Mouse (Mus musculus) hindbrain, embryonic 12.5 days (tissue): ENCODE measurements around the gene Llgl1. TPM values are rescaled to one million over a fixed set of nuclear protein-coding genes. Genes with fewer than 3 reads are reported as not detected.

Experiments used
- ATAC-seq: fragments of 200-750 bp; cut with Nextera tagmentation; 2 replicates; pipeline ENCODE4 v1.8.0; 2017; ENCODE audit warnings: moderate TSS enrichment; ENCODE audit not compliant: low FRiP score
- H3K27ac ChIP-seq: fragments of 300-500 bp; sonication (generic); 2 replicates; pipeline ENCODE4 v1.5.1; 2016; ENCODE audit warnings: mild to moderate bottlenecking
- H3K27me3 ChIP-seq: fragments of 300-500 bp; sonication (generic); 2 replicates; pipeline ENCODE4 v1.6.1; 2016; ENCODE audit warnings: mild to moderate bottlenecking
- H3K36me3 ChIP-seq: fragments of 300-500 bp; sonication (generic); 2 replicates; pipeline ENCODE4 v1.6.1; 2016; ENCODE audit warnings: mild to moderate bottlenecking
- H3K4me1 ChIP-seq: fragments of 300-500 bp; sonication (generic); 2 replicates; pipeline ENCODE4 v1.6.1; 2016
- H3K4me2 ChIP-seq: fragments of 300-500 bp; sonication (generic); replicated peaks from 2 replicates; pipeline ENCODE4 v1.6.1; 2016; ENCODE audit warnings: mild to moderate bottlenecking
- H3K4me3 ChIP-seq: fragments of 300-500 bp; sonication (generic); 2 replicates; pipeline ENCODE4 v1.5.1; 2016; ENCODE audit warnings: mild to moderate bottlenecking
- H3K9ac ChIP-seq: fragments of 300-500 bp; sonication (generic); 2 replicates; pipeline ENCODE4 v1.6.1; 2016; ENCODE audit warnings: mild to moderate bottlenecking, moderate library complexity
- H3K9me3 ChIP-seq: fragments of 300-500 bp; sonication (generic); replicated peaks from 2 replicates; pipeline ENCODE4 v1.6.1; 2016; ENCODE audit warnings: mild to moderate bottlenecking
- WGBS: fragments of 180-500 bp; shearing (Covaris S2); methylation state at CpG from one replicate; pipeline ENCODE4 v1.1.7; 2016; 5-methylcytosine and 5-hydroxymethylcytosine counted together
- polyA plus RNA-seq: library from polyadenylated mRNA; unstranded; fragments of >200 nt; fragmentation: Nextera tagmentation; extraction: Ambion mirVana; gene quantifications from 2 replicates; pipeline ENCODE4 v1.2.1, GENCODE M21; 2016

Gene Llgl1
- polyA plus RNA-seq, 1 experiment from 2014 or later: 113 TPM

- Histone ChIP-seq H3K27ac (no peak overlapping the region), H3K9me3 (no peaks in the 10 kb centered on the region), H3K27me3 (no peaks in the 10 kb centered on the region), H3K4me1 (peaks cover 13% of the 10 kb centered on the region), H3K4me3 (no peak overlapping the region), H3K36me3 (peaks cover 90% of the 10 kb centered on the region), H3K4me2 (no peak overlapping the region), H3K9ac (no peak overlapping the region)
- no peak for ATAC-seq
- WGBS: 70% methylated on average over 3 of the region's 3 CpGs
These were observed 8.1 kb downstream of the Llgl1 start for GRCm38 (mm10) chr11:60707672-60708071.

- peaks cover 95% of the 10 kb centered on the region for H3K36me3 ChIP-seq
- H3K27me3 ChIP-seq: no peaks in the 10 kb centered on the region
- no peak overlapping the region for H3K27ac ChIP-seq
- no peak overlapping the region for H3K4me3 ChIP-seq
- no peak overlapping the region for H3K9ac ChIP-seq
- no peaks in the 10 kb centered on the region for H3K9me3 ChIP-seq
- WGBS: 91% methylated on average over 10 of the region's 10 CpGs
- H3K4me2 ChIP-seq: no peak overlapping the region
- ATAC-seq: no peak
- H3K4me1 ChIP-seq: peaks cover 4% of the 10 kb centered on the region
These were observed 9.1 kb downstream of the Llgl1 start for GRCm38 (mm10) chr11:60708631-60709030.

- 93% methylated on average over 45 of the region's 45 CpGs for WGBS
- ATAC-seq: no peak
- Histone ChIP-seq H3K36me3 (peaks cover 99% of the 10 kb centered on the region), H3K9me3 (no peaks in the 10 kb centered on the region), H3K4me3 (no peak overlapping the region), H3K27me3 (no peaks in the 10 kb centered on the region), H3K27ac (no peak overlapping the region), H3K9ac (no peak overlapping the region), H3K4me1 (no peaks in the 10 kb centered on the region), H3K4me2 (no peak overlapping the region)
These were observed 10.2 kb downstream of the Llgl1 start for GRCm38 (mm10) chr11:60709481-60710465.

- no peak overlapping the region for H3K9ac ChIP-seq
- no peaks in the 10 kb centered on the region for H3K27me3 ChIP-seq
- H3K9me3 ChIP-seq: no peaks in the 10 kb centered on the region
- no peak overlapping the region for H3K4me2 ChIP-seq
- H3K4me3 ChIP-seq: no peak overlapping the region
- H3K36me3 ChIP-seq: peaks cover 99% of the 10 kb centered on the region
- 97% methylated on average over 17 of the region's 17 CpGs for WGBS
- ATAC-seq: no peak
- no peak overlapping the region for H3K27ac ChIP-seq
- H3K4me1 ChIP-seq: no peaks in the 10 kb centered on the region
These were observed 11.7 kb downstream of the Llgl1 start for GRCm38 (mm10) chr11:60711218-60711617.

- Histone ChIP-seq H3K4me2 (no peak overlapping the region), H3K4me1 (no peaks in the 10 kb centered on the region), H3K36me3 (peaks cover 99% of the 10 kb centered on the region), H3K4me3 (no peak overlapping the region), H3K27me3 (no peaks in the 10 kb centered on the region), H3K9ac (no peak overlapping the region), H3K27ac (no peak overlapping the region), H3K9me3 (no peaks in the 10 kb centered on the region)
- WGBS: 93% methylated on average over 18 of the region's 18 CpGs
- ATAC-seq: no peak
These were observed 12.5 kb downstream of the Llgl1 start for GRCm38 (mm10) chr11:60712040-60712439.

- H3K4me3 ChIP-seq: no peak overlapping the region
- WGBS: 96% methylated on average over 13 of the region's 13 CpGs
These were observed 13.2 kb downstream of the Llgl1 start for GRCm38 (mm10) chr11:60712639-60713255.

GRCm38 (mm10) chr11:60715833-60716232, 16.3 kb downstream of the Llgl1 start:
- ATAC-seq: no peak
- no peak overlapping the region for H3K9ac ChIP-seq
- H3K27me3 ChIP-seq: no peaks in the 10 kb centered on the region
- WGBS: 90% methylated on average over 5 of the region's 5 CpGs
- H3K4me1 ChIP-seq: no peaks in the 10 kb centered on the region
- H3K27ac ChIP-seq: no peak overlapping the region
- H3K4me3 ChIP-seq: no peak overlapping the region
- H3K9me3 ChIP-seq: no peaks in the 10 kb centered on the region
- peaks cover 98% of the 10 kb centered on the region for H3K36me3 ChIP-seq
- no peak overlapping the region for H3K4me2 ChIP-seq

More at GRCm38 (mm10) chr11:60712639-60713255, 13.2 kb downstream of the Llgl1 start:
- Histone ChIP-seq H3K27me3 (no peaks in the 10 kb centered on the region), H3K36me3 (peaks cover 98% of the 10 kb centered on the region), H3K9me3 (no peaks in the 10 kb centered on the region), H3K9ac (no peak overlapping the region), H3K27ac (no peak overlapping the region), H3K4me1 (no peaks in the 10 kb centered on the region), H3K4me2 (no peak overlapping the region)
- ATAC-seq: no peak

- Histone ChIP-seq H3K36me3 (peaks cover 99% of the 10 kb centered on the region), H3K9ac (no peak overlapping the region), H3K4me2 (no peak overlapping the region), H3K4me1 (no peaks in the 10 kb centered on the region), H3K27me3 (no peaks in the 10 kb centered on the region), H3K4me3 (no peak overlapping the region), H3K27ac (no peak overlapping the region), H3K9me3 (no peaks in the 10 kb centered on the region)
- 91% methylated on average over 5 of the region's 5 CpGs for WGBS
- ATAC-seq: no peak
These were observed 19.7 kb downstream of the Llgl1 start for GRCm38 (mm10) chr11:60719263-60719662.

- peaks cover 47% of the 10 kb centered on the region for H3K36me3 ChIP-seq
- peak within 1 kb of the TSS; percentile 92 for H3K4me3 ChIP-seq
- peak within 1 kb of the TSS; percentile 89 for H3K9ac ChIP-seq
- under 1% methylated on average over 54 of the region's 71 CpGs for WGBS
- H3K27ac ChIP-seq: peak within 1 kb of the TSS; percentile 83
- H3K4me1 ChIP-seq: peaks cover 29% of the 10 kb centered on the region
- no peaks in the 10 kb centered on the region for H3K9me3 ChIP-seq
- peak within 1 kb of the TSS; percentile 75 for H3K4me2 ChIP-seq
- peak; percentile 77 for ATAC-seq
- no peaks in the 10 kb centered on the region for H3K27me3 ChIP-seq
These were observed 27.3 kb downstream of the Llgl1 start, which contains the start of gene Flii for GRCm38 (mm10) chr11:60726601-60727391. Gene Flii (minus strand): TSS chr11:60727263.

- Histone ChIP-seq H3K9me3 (no peaks in the 10 kb centered on the region), H3K36me3 (peaks cover 45% of the 10 kb centered on the region), H3K4me2 (peak overlapping the region; percentile 75), H3K9ac (peak overlapping the region; percentile 89), H3K4me1 (peaks cover 29% of the 10 kb centered on the region), H3K27me3 (no peaks in the 10 kb centered on the region), H3K4me3 (peak overlapping the region; percentile 92), H3K27ac (peak overlapping the region; percentile 83)
- peak; percentile 29 for ATAC-seq
- WGBS: 7% methylated on average over 12 of the region's 12 CpGs
These were observed 28.0 kb downstream of the Llgl1 start for GRCm38 (mm10) chr11:60727392-60728140.

GRCm38 (mm10) chr11:60728260-60728761, 28.8 kb downstream of the Llgl1 start, which contains the start of gene Mief2:
Gene Mief2 (plus strand): TSS chr11:60728398.
- WGBS: 1% methylated on average over 44 of the region's 44 CpGs
- Histone ChIP-seq H3K4me1 (peaks cover 29% of the 10 kb centered on the region), H3K9ac (peak within 1 kb of the TSS; percentile 89), H3K27ac (peak within 1 kb of the TSS; percentile 85), H3K4me3 (peak within 1 kb of the TSS; percentile 92), H3K36me3 (peaks cover 44% of the 10 kb centered on the region), H3K4me2 (peak within 1 kb of the TSS; percentile 75), H3K9me3 (no peaks in the 10 kb centered on the region), H3K27me3 (no peaks in the 10 kb centered on the region)
- ATAC-seq: peak; percentile 87
